Mouse (Mus musculus) urinary bladder, adult 18-20 months (tissue): Measurements from ENCODE around the gene Sema5b.

Experiments used
- DNase-seq, 2 experiments: peaks; one replicate each; pipeline ENCODE4 v3.0.0; 2022; ENCODE audit warnings: low spot score in 2 of 2, mixed read lengths in 2 of 2

Sema5b gene

DNA sequence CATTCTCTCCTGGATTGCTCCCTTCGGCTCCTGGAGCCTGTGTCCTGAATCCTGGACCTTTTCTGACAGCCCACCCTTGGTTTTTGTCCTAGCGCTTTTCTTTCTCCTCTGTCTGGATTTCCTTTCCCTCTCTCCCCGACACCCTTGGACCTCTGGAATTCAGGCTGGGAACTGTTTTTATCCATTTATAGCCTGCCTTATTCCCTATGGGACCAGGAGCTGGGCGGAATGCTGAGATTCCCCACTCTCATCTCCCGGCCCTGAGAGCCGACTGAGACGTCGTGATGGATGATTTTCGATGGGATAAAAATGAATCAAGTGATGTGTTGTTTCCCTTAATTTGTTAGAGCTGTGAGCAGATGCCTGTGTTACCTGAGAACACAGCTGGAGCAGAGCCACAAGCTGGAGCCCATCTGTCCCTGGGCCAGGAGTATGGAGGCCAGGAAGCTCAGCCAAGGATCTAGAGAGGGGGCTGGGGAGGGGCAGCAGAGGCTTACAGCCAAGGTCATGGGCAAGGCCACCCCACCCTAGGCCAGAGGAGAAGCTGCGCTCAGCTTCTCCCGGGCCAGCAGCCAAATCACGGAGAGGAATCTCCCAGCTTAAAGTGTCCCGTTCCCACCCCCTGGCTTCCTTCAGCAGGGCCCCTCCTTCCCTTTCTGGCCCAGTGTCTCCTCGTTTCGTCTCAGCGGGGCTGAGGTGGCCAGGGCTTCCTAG, 89.7 kb downstream of the Sema5b start:
- DNase-seq = peak in 1 of 2 experiments; percentile 6

DNA sequence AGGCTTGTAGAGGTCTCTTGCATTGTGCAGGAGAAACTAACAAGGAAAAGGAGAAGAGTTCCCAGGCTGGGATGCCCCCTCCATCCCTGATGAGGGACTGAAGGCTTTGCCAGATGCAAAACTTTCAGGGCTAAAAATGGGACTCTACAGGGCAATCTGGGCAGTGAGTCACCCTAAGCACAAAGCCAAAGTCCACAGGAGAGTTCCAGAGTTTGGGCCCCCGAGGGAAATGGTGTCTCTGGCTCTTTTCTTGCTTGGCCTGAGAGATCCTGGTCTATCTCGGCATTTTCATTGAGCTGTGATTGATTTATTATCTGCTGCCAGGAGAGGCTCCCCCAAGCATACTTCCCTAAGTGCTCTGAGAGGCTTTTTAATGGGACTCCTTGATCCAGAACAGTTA, 92.1 kb downstream of the Sema5b start:
- no peak for DNase-seq

DNA sequence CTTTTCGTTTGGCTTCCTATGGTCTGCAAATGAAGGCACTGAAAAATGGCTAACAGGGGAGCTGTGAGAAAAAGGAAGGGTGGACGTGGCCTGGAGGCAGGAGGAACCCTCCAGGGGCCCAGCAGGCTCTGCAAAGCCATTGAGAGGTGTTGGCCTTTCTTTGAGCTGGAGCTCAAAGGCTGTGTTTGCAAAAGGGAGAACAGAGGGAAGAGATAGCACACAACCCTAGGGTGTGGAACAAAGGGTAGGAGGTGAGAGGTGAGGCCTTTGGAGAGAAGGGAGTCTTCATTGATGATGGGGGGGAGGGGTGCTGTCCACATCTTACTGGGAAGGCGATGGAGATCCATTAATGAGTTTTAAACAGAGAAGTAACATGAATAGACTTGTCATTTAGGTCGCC, 94.0 kb downstream of the Sema5b start:
- DNase-seq = no peak

DNA sequence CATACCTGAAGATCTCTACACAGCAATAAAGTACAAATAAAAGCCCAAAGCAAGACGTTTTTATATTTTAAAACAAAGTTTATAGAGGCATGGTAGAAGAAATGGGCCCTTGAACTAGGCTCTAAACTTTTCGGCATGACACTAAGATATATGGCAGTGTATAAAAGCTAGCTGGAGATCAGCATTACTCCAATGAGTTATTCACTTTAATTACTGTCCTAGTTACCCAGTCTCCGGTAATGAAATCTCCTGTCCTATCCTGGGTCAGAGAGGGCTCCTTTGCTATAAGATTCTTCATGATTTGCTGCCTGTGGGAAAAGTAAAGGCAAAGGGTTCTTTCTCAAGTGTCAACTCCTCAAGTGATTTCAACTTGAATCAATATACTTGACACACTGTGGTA, 98.6 kb downstream of the Sema5b start:
- DNase-seq = no peak

DNA sequence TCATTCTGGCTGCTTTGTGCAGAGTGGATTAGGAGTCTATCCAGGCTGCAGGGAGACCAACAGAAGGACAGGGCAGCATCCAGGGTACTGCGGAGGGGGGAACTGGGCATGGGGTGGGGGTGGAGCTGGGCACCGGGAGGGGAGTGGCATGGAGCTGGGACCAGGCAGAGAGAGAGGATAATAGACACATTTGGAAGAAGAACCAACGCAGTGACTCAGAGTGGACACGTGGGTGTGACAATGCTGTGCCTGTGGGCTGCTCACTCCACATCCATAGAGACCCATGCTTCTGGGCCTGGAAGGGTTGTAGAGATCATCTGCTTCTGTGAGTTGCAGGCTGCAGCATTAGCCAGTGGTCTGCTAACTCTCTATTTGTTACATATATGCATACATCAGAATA, 107.9 kb downstream of the Sema5b start:
- no peak for DNase-seq

DNA sequence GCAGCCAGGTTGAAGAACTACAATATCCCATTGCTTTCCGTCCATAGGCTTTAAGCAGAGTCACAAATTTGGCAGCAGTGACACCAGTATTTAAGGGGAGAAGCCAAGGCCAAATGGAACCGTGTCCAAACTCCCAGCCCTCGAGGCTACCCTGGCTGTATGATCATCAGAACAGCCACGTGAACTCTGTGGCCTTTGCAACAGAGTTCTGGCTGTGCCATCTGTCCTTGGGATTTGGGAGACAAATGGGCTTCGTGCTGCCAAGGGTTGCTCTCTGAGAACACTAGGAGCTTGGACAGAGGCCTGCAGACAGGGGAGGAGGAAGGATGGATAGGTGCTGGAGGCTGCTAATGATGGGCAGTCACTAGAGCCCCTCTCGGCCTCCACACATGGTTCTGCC, 111.3 kb downstream of the Sema5b start:
- no peak for DNase-seq

DNA sequence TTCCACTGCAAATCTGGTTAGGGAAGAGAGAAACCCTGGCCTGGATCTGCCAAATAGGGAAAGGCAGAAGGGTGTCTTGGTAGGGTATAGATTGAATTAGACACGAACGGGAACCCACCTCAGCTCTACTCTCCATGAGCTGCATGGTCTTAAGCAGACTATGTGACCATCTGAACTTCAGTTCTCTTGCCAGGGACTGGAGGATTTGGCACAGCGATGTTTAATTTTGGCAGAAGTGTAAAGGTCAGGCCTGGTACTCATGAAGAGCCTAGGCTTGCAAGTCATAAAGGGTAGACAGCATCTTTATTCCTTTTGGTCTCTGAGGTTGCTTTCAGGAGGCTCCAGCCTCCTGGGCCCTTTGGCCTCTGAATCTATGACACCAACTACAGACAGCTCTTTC, 111.8 kb downstream of the Sema5b start:
- no peak for DNase-seq

DNA sequence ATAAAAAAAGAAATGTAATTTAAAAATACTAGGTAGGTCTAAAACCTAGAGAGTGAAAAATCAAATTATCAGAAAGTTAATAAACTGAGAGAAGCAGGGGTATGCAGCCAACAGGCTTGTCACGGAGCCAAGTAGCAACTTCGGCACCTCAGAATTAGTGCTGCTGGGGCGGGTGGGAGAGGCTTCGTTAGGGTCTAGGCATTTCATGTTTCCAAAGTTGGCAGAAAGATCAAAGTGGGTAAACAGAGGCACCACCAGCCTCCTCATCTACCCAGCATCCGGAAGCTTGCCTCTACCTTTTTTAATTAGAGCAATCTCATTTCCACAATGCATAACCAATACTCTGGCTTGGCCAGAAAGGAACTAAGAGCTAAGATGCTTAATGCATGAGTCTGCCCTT, 113.0 kb downstream of the Sema5b start:
- DNase-seq = no peak

DNA sequence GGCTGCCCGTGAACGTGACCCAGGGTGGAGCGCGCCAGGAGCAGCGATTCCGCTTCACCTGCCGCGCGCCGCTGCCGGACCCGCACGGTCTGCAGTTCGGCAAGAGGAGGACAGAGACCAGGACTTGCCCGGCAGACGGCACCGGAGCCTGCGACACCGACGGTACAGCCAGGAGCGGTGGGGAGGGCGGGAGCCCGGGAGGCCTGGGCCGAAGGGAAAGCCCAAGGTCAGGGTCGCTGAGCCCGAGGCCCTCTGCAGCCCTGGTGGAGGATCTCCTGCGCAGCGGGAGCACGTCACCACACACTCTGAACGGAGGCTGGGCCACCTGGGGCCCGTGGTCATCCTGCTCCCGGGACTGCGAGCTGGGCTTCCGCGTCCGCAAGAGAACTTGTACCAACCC, 119.3 kb downstream of the Sema5b start:
- DNase-seq = peak in 1 of 2 experiments; percentile 7

DNA sequence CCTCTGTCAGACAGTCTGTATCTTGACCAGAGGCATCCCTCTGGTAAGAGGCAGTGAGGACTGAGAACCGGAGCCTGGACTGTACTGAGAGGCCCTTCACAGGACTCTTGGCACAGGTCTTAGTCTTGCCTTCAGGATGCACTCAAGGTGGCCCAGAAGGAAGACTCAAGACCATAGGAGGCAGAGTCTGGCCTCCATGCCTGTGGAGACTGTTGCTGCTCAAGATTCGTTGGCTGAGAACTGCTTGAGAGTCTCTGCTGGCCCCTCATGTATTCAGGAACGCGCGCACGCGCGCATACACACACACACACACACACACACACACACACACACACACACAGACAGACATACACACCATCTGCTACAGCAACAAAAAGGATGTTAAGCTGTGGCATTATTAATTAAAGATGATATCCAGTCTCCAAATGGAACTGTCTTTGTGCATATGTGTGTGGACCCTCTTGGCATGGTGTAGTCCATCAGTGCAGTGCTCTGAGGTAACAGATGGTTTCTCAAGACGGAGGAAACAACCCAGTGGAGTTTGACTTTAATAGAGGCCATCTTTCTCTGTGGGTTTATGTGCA, 123.0 kb downstream of the Sema5b start:
- DNase-seq = no peak

DNA sequence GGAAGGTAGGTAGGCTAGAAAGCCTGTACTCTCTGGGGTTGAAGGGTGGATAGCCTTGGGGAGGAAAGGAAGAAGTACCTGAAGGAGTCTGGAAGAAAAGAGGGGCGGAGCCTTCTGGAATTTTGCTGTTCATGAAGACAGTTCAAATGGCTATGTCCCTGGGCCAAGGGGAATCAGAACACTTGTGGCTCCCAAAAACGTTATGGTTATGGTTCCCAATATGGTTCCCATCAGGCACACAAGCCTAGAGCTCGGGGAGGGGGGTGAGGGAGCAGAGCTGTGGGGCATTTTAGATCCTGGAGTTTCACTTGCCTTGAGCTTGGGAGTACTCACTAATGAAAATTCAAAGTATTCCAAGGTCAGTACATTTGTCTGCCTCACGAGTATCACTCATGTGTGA, 123.9 kb downstream of the Sema5b start:
- DNase-seq = no peak

DNA sequence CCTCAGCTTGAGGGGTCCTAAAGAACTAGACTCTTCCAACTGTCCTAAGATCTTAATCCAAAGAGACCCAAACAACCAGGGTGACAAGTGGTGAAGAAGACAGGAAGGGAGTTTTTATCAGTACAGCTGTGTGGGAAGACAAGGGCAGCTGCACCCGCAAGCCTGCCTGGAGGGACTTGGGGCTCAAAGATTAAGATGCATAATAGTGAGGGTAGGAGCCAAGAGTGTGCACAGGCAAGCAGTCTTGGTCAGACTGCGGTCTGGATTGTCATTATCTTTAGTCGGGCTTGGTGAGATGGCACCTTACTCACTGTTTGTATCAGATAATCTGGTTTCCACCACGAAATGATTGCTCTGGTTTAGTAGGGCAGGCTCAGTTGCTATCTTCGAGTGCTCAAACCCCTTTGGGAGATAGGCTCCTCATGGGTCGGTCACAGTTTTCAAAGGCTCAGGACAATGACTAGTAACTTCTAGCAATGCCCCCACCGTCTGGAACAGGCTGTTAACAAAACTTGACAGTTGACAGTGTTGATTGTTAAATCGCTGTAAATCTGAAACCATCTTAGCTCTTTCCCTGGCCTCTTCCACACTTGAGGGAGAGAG, 136.7 kb downstream of the Sema5b start:
- no peak for DNase-seq

DNA sequence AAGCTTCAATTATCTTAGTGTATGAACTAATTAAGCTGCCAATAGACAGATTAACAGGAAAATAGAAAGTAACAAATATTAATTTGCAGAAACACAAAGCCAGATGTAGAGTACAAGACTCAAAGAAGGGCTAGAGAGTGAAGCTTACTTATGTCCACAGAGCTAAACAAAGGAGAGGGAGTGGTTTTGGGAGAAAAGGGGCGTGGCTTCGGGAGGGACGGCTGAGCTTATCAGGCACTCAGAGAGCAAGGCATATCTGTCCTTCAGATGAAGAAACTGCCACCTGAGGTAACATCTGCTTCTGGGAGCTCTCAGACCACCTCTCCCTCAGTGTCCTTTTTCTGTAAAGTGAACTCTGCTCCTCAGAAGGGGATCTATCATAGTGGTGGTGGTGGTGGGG, 137.5 kb downstream of the Sema5b start:
- no peak for DNase-seq

DNA sequence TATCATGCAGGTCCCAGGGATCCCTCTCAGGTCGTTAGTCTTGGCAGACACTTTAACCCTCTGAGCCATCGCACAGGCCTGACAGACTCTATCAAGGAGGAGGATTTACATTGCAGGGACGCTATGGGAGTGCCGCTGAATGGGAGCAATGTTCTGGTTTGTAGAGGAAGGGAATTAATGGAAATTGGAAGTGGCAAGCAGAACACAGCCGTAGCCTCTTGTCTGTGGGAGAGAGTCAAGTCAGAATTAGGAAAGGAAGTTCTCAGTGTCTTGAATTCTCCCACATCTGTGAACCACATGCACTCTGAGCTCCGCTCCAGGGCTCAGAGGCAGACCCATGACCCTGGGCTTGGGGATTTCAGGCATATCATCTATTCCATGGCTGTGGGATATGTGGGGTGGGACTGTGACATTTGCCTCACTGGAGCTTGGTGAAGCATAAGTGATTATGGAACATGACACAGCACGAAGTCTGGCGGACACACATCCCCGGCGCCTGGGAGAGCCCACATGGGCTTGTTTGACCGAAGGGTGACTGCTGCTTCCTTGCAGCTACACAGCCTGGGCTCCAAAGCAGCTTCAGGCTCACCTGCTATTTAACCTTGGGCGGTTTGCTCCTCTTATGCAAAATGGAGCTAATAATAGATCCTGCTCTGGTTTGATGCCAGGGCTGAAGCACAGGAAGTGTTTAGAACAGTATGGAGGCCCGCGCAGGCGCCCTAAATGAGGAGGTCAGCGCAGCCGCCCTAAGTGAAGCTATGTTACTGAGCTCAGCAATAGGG, 140.6 kb downstream of the Sema5b start:
- no peak for DNase-seq

DNA sequence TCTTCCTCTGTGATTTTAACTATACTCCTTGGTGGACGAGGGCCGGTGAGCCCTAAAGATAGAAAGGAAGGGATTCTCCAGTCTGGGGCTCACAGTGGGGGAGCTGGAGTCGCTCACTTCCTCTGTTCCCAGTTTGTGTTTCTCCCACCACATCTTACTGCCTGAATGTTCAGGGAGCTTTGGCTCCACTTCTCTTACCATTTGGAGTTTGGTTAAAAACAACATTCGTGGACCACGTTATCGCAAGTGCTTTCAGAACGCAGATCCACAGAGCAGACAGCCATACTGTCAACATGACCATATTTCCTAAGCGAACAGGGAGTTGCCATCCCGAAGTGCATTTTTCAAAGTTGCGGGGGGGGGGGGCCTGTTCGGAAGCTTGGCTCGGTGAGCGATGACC, 144.1 kb downstream of the Sema5b start:
- no peak for DNase-seq

DNA sequence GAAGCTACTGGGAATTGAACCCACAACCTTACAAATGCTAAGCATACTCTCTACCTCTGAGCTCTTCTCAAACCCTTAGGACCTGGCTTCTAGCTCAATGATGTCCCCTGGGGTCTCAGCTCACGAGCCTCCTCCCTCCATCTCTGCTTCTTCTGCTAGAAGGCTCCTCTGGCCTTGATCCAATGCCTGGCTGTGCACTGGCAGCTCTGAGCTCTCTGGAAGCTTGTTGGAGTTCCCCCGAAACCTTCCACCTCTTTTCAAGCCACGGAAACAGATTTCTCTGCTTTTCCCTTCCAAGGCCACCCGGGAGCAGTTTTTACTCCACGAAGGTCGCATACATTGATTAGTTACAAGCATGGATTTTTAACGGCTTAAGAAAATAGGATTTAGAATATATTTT, 145.5 kb downstream of the Sema5b start:
- no peak for DNase-seq

DNA sequence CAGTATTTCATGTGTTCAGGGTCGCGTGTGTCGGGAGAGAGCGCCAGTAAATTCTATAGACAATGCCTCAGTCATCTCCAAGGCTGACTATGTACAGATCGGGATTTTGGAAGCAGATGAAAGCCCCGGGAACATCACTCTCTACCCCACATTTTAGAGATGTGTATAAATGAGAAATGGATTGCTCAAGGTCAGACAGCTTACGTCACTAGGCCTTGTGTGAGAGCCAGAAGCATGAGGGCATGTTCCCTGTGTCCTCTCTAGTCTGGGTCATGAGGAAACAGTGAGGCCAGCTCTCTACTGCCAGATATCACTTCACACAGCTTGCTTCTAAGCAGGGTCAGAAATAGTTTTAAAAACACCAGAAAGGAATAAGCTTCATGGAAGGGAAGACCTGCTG, 150.7 kb downstream of the Sema5b start:
- no peak for DNase-seq

DNA sequence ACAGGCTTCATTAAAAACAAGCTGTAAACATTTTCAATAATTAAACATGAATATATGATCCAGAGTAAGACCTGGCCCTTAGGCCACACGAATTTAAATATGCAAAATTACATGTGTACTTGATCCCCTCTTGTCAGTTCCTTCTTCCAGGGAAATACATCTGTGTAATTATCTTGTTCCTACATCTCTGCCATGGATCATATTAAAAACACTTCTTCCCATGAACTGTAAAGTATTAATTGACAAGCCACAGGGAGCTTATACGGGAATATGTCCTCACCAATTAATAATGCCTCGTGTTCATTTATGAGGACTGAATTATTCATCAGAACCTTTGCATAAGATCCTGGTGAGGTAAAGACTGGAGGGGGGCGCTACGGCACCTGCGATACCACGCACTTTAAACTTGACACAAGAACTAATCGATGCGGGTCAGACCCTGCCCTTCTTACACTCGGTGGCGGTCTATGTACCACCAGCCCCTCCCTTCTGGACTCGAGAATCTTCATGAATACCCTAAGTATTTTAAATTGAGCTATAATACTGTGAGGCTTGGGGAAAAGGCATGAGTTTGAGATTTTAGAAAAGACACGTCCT, 153.4 kb downstream of the Sema5b start:
- no peak for DNase-seq

DNA sequence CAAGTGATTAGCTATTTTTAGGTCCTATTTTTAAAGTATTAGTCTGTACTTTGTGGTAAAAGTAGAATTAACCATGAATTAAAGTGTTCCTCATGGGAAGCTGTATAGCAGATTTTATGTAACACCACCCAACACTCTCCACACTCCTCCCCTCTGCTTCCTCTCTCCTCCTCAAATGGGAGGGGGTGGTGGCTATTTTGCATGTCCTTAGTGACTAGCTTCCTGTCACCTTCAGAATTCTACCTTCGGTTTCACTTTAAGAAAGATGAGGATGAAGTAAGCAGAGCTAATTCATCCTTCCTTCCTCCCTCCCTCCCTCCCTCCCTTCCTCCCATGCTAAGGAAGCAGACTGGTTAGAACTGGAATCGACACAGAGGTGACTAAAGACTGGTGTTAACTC, 155.2 kb downstream of the Sema5b start:
- no peak for DNase-seq

DNA sequence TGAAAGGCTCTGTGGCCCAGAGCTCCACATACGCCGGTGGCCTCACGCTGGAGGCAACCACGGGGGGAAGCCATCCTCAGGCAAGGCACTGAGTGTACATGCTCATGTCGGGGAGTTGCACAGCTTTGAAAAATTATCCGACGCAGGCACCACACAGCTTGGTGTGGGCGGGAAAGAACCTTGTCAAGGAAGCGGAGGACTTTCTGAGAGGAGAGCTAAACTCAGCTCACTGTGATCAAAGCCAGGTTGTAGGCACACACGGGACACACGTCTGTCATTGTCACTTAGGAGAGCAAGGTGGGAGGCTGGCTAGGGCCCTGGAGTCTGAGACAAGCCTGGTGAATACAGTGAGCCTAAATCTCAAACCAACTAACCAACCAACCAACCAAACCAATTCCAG, 160.9 kb downstream of the Sema5b start:
- DNase-seq = no peak

DNA sequence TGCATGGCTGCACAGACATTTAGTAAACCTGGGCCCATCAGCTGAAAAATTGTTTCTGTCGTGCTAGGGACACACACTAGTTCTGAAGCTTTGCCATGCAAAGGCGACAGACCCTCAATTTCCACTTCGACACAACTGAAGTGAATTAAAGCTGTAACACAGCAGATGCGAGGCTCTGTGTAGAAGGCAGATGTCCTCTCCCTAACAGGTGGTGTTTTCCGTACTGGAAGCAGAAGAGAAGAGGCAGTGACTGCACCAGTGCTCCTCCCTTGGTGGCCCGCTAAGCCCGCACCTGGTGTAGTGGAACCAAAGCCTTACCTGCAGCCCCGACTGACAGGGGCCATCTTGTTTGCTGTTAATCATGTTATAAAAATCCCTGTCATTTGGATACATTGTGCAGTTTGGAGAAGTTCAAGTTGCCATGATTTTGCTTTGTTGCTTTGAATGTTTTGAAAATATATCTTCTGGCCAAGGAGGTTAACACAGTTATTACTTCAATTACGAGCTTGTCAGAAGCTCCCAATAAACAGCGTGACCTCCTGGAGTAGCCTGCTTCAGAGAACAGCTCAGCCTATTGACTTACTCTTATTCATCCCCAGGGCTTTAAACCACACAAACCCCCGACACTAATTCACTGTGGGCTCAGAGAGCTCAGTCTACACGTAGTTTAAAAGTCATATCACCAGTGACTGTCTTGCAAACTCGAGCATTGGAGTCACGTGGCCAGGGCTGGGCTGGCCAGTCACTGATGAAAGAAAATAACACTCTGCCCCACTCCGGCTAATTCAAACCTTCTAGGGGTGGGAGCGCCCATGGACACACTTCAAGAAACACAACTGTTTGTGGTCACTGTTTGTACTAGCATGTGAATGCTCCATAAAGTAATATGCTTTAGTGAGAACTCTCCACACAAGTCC, 163.1 kb downstream of the Sema5b start:
- DNase-seq = no peak
